Mouse (Mus musculus): Measurements from ENCODE around the gene Pnpla1. TPM values are rescaled to one million over a fixed set of nuclear protein-coding genes. Genes with fewer than 3 reads are reported as not detected.
"Not testable (repeated sequence)": the region's sequence is repeated elsewhere in the genome, so short reads cannot be mapped to it uniquely, and the experiment has no call there.

Gene Pnpla1
- not detected for total RNA-seq (2021)
- long read RNA-seq, experiment 1 = 0 reads
- long read RNA-seq, experiment 2 = 0 reads

DNA sequence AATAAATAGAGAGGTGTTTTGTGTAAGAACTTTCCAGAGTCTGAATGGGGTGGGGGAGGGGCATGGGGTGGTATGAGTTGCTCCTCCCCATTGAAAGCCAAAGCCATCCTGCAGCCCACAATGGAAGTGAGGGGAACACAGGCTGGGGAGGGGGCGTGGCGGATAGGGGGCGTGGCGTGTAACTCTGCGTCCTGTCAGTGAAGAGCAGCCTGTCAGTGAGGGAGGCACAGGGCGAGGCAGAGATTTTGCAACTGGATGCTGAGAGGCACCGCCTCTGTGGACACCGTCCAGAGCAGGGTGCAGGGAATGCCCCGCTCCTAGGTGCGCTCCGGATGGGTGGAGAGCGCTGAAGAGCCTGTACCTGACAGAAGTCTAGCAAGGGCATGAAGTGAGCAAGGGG is at the start of gene Pnpla1:
Gene Pnpla1 (plus strand): TSS at position 207 of the 400 bp plus-strand sequence.
- DNase-seq = no peak
- intact Hi-C loops (cut with DNase I) = loop anchor here (10.0 kb wide), 1 partner anchor 183 kb away; no protein-coding TSS in a partner anchor

DNA sequence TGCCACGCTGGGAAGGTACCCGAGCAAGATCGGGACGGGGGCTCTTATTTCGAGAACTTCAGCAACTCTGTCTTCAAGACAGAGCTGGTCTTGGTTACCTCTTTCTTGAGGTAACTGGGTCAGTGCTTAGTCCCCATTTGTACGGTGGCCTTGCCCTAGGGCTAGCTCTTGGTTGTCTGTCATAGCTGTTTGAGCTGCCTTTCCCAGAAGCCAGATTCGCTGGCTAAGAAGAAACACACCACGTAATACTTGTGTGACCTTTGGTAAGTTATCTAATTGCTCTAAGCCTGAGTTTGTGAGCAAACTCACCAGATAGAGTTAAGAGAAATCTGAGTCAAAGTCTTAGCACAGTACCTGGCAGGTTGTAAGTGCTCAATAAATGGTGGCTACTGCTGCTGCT is 49.5 kb upstream of the Pnpla1 start:
- no peak for DNase-seq
- intact Hi-C loops (cut with DNase I) = no loop called here

DNA sequence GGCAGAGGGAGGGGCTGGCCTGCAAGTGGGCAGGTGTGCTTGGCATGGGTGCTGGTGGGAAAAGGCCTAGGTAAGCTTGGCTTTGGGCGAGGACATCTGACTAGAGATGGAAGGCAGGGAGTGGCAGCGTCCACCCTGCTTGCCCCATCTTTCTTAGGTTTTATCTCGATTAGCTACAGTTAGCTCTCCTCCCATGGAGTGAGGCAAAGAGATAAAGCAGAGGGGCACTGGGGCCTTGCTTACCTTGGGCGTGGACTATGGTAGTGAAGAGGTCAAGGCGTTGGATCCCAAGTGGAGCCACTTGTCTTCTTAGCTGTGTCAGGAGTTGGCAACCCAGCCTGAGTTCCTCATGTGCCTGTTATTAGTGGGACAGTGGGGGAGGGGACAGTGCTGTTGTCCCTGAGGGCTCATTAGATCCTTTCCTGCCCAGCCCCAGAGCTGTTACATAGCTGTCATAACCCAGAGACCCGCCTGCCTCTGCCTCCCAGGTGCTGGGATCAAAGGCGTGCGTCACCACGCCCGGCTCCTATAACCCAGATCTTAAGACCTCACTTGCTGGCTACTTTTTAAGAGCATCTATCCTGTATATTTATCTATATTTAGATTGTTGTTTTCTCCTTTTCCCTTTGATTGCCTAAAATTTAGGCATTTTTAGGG is 48.9 kb upstream of the Pnpla1 start:
- DNase-seq = no peak
- intact Hi-C loops (cut with DNase I) = no loop called here

DNA sequence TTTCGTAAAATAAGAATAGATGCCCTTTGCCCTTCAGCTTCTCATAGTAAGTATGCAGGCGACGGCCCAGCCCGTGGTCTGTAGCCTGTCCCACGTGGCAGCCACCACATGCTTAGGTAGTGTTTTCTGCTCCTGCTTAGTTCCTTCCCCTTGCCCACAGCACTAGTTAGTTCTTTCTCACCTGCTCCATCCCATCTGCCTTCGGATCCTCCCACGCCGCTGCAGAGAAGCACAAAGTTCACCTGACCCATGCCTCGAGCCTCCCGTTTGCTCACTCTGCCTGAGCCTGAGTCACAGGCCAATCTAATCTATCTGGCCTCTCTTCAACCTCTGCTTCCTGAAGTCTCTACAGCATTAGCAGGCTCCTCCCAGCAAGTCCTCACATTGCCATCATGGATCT is 45.9 kb upstream of the Pnpla1 start:
- DNase-seq = no peak
- intact Hi-C loops (cut with DNase I) = no loop called here

DNA sequence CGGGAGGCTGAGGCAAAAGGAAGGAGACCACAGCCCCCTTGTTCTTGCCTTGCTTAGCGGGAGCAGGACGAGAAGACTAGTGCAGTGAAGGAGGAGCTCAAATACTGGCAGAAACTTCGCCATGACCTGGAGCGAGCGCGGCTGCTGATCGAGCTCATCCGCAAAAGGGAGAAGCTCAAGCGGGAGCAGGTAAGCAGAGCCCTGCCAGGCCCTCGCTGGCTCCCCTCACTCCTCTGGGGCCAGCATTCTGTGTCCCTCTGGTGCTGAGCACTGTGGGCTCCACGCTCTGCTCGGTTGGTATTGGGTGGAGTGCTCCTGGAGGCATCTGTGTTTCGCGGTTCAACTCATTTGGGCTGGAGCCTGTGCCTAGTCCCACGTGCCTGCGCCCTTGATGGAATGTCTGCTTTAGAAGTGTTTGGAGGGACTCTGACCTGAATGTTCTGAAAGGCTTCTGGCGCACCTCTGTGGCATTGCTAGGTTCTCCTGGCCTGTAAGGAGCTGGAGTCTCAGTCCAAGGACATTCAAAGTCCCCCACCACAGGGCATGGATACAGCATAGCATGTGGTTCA is 43.6 kb upstream of the Pnpla1 start:
- DNase-seq = no peak
- intact Hi-C loops (cut with DNase I) = no loop called here

DNA sequence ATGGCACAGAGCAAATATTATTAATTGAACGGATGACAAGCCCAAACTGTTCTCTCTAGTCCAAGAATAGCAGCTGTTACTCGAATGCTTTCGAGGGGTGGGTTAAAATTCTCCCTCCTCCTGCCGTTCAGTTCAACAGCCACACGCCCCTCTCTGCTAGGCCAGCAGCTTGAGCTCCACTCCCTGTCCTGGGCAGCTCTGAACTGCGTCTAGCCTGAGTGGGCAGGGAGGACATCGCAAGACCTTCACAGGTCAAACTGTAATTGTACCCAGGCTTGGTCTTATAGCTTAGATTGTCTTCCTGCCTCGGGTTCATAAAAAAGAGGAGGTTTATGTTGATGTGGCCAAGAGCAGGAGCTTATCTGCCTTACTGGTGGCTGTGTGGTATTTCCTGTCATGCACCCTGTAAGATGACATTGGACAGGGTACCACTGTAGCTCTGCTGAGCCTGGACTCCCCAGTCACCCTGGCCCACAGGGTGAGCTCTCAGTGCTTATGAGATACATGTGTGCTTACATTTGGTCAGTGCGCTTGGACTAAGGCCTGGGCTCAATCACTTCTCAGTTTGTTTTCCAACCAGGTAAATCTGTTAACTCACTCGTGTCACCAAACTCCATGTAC is 42.7 kb upstream of the Pnpla1 start:
- intact Hi-C loops (cut with DNase I) = no loop called here
- DNase-seq = no peak

DNA sequence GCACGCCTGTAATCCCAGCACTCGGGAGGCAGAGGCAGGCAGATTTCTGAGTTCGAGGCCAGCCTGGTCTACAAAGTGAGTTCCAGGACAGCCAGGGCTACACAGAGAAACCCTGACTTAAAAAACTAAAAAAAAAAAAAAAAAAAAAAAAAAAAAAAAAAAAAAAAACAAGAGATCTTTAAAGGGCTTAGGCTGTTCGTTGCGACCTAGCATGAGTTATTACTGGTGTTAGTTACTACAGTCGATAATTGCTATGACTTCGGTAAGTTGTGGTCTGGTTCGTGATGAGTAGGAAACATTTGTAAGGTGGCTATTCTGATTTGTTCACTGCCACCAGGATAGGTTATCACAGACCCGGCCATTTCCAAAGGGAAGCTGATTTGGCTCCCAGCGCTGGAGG is 41.9 kb upstream of the Pnpla1 start:
- intact Hi-C loops (cut with DNase I); DNase-seq: not testable (repeated sequence)

DNA sequence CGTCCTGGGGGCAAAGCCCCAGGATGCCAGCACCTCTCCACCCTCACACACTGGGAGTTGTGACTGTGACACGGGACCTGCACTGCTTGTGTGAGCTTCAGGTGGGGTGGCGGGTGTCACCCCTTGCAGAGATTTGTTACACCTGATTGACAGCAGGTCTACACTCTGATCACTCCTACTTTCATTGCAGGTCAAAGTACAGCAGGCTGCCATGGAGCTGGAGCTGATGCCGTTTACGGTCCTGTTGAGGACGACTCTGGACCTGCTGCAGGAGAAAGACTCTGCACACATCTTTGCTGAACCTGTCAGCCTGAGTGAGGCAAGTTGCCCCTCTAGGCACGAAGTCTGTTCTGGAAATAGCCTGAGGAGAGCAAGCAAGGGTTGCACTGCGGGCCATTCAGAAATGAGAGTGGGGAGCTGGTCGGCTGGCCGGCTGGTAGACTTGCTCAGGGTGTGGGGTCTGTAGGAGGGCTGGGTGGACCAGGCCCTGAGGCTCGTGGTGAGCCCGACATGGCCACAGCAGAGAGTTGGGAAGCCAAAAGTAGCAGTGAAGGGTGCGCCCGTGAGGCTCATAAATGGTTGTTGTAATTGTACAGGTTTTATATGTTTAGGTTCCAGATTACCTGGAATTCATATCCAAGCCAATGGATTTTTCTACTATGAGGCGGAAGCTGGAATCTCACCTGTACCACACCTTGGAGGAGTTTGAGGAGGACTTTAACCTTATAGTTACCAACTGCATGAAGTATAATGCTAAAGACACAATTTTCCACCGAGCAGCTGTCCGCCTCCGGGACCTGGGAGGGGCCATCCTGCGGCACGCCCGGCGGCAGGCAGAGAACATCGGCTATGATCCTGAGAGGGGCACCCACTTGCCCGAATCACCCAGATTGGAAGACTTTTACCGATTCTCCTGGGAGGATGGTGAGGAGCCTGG is 41.1 kb upstream of the Pnpla1 start:
- DNase-seq = no peak
- intact Hi-C loops (cut with DNase I) = no loop called here

DNA sequence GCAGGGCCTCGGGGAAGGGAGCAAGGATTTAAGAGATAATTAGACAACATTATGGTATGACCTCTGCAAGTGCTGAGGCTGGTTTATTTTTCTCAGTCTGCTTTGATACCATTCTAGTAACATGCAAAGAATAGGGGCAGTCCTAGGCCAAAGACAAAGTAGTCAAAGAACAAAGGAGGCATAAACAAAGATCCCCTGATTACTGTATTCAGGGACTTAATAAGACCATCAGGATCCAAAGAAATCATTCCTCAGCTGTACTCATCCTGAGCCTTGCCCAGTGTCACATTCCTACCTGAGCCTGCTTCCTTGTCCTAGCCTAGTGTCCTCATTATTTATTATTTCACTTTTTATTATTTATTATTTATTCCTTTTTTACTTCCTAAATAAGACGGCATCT is 38.0 kb upstream of the Pnpla1 start:
- no peak for DNase-seq
- intact Hi-C loops (cut with DNase I) = no loop called here

DNA sequence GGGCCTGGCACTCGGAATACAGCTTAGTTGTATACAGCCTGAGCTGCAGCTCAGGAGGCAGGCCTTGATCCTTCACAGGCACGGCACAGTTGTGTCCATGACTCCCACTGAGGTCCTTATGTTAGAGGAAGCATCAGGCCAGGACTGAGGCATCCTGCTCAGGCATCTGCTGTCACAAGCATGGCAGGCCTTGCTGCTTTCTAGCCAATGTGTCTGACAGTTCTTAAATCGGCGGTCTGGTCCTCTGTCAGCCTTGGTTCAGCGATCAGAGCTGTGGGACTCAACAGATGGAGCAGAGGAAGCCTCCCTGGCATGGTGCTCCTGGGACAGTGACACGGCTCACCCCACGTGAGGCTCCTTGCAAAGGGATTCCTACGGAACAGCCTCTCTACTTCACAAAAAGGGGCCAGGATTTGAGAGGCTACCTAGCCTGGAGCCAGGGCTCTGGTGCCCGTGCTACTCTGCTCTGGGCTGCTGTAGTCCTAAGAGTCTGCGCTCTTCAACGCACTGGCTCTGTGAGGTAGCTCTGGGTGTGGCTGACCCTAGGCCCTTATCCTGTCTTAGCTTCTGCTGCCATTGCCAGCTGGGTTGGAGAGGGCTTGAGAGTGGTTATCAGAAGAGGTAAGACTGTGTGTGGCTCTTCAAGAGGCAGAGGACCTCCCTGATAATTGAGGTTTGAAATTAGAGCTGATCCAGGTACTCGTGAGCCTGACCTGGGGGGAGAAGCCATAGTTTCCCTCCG is 35.0 kb upstream of the Pnpla1 start:
- intact Hi-C loops (cut with DNase I) = no loop called here
- DNase-seq = no peak

DNA sequence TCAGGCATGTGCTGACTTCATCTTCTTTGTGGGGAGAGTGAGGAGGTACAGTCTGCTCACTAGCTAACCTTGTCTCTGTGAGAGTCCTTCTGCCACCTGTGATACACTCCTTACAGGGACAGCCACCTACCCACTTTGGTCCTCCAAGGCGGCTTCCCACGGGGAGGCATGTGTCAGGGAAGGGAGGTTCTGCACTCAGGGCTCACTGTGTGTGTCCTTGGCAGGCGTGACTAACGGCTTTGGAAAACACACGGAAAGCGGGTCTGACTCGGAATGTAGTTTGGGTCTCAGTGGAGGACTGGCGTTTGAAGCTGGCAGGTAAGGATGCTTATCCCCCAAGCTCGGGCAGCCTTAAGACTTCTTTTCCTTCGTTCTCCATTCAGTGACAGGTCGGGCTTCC is 34.5 kb upstream of the Pnpla1 start:
- intact Hi-C loops (cut with DNase I) = no loop called here
- DNase-seq = no peak

DNA sequence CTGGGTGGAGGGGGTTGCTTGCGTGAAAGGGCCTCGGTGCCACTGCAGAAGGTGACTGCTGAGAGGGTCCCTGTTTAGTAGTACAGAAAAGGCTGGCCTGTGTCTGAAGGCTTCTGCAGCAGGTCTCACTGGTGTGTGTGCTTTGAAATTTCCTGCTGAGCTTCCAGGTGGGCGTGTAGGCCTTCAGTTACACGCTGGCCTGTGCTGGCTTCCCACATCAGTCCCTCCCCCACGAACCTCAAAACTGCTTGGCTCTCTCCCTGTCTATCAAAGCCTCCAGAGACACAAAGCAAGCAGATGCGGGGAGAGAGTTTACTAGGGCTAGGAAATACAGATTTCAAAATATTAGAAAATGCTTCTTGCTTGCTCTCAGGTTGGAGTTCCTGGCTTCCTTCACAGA is 33.3 kb upstream of the Pnpla1 start:
- intact Hi-C loops (cut with DNase I) = no loop called here
- DNase-seq = no peak

DNA sequence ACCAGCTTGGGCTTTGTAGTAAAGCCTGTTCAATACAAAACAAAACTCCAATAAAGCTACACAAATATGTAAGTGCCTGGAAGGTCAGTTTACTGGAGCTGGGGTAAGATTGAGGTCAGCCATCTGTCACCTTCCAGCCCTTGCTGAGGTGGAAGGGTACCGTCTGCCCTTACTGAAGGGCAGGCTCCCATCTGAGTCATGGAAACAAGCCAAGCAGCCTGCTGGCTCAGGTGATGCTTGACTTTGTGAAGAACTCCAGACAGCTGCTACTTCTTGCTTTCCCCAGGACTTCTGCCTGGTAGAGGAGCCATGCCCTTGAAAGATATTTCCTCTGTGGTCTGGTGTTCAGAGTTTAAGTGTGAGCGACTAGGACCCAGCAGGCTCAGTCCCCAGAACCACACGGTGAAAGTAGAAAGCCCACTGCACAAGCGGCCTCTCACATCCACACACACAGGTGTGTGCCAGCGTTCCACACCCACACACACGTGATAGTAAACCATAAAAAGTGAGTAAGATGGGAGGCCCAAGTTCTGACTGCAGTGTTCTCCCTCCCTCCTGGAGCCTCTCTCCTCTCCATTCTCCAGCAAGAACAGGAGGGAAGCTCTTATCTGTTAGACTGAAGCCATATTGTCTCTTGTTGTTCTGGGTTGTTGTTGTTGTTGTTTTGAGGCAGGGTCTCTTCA is 32.7 kb upstream of the Pnpla1 start:
- intact Hi-C loops (cut with DNase I) = no loop called here
- no peak for DNase-seq

DNA sequence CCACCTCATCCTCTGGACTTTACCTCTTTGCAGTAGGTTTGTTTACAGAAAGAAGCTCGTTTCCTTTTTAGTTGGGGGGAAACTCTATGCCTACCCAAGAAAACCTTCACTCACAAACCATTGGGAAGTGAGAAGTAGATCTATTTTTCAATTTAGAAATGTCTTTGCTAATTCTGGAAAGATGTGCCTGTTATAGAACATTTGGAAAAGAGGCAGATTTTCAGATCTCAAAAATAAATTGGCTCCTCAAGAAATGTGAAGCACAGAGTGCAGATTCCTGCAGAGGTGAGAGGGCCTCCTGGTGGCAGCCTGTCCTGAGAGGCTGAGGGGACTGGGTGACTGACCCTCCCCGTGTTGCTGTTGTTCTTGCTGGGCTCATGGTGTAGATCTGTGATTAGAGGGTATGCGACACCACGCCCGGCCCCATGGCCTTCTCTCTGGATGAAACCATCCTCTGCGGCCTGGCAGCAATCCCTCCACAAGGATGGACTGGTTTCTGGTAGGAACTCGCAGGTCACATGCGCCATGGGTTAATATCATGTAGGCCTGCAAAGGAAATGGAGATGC is 30.5 kb upstream of the Pnpla1 start:
- intact Hi-C loops (cut with DNase I) = no loop called here
- no peak for DNase-seq

DNA sequence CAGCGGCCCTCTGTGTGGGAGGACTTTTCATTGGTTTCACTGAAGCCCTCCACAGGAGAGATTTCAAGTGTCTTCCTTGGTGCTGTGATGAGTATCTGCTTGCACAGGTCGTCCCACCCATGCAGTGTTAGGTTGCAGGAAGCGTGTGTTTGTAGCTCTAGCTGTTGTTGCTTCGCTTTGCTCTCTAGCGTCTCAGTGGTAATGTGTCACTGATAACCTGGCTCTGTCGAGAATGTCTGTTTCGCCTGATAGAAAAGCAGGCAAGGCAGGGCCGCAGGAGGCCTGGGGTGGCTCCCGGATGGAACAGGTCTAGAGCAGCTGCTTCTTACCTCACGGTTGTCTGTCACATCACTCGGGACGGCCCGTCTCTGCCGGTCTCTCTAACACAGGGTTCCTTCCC is 29.1 kb upstream of the Pnpla1 start:
- DNase-seq = no peak
- intact Hi-C loops (cut with DNase I) = no loop called here

DNA sequence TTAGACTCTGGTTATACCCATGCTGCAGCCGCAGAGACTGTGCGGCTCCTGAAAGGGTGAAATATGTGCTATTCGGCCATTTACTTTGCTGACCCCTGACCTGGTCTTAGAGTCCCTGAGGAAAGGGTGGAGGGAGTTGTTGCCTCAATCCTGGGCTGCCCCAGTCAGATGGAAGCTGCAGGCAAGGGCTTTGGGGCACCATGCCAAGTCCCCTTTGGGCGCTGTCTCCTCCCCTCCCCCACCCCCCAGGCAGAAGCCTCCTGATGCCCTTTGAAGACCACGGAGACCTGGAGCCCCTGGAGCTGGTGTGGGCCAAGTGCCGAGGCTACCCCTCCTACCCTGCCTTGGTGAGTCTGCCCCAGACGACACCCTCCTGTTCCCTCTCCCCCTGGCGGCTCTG is 27.1 kb upstream of the Pnpla1 start:
- no peak for DNase-seq
- intact Hi-C loops (cut with DNase I) = no loop called here

DNA sequence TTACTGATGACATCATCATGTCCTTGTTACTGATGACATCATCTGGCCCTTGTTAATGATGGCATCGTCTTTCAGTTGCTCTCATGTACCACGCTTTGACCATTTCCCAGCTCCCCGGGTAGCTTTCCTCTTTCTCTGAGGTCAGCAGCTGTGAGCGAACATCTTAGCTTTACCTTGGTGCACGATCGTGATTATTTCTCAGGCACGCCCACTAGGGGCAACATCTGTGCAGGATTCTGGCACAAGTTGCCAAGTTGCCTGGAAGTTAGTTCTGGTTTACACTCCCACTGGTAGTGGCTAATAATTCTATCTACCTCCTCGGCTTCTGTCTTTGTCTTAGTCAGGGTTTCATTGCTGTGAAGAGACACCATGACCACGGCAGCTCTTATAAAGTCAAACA is 26.2 kb upstream of the Pnpla1 start:
- intact Hi-C loops (cut with DNase I) = no loop called here

DNA sequence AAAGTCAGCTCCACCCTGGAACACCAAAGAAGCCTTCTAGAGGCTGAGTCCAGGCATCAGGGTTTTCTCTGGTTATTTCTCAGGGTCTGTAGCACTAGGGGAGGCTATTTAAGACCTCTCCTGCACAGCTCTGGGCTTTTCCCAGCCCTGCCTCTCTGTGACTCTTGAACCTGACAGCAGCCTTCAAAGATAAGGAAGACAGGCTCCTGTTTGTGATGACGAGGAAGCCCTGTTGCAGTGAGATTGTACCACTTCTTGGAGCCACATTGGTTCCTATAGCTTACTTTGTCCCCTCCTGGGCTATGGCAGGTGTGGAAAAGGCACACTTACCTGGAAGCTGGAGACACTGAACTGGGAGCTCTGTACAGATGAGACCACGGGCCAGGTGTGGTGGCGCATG is 25.3 kb upstream of the Pnpla1 start:
- intact Hi-C loops (cut with DNase I) = no loop called here
- no peak for DNase-seq

More for the DNA sequence above, 26.2 kb upstream of the Pnpla1 start:
- DNase-seq = no peak

DNA sequence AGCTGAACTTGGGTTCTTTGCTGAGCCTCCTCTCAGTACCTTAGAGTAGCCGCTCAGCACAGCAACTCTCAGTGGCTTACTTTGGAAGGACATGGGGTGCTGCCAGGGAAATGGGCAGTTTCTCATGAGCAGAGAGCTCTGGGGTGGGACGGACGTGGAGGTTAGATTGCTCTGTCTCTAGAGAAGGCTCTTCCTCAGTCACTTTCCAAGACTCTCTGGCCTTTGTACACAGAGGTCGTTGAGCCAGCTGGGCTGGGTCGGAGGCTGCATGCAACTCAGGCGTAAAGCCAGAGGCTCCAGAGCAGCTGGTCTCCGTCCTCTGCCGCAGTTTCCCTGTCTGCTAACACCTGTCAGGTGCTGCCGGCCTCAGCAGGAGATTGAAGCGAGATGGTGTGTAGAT is 23.5 kb upstream of the Pnpla1 start:
- peak in 1 of 2 experiments; percentile 24 for DNase-seq

More for the DNA sequence above, 23.5 kb upstream of the Pnpla1 start:
- intact Hi-C loops (cut with DNase I) = no loop called here
